Mouse (Mus musculus) liver, embryonic 14.5 days (tissue): ENCODE measurements around the gene Rassf3.

Source experiments
- CTCF ChIP-seq: IDR thresholded peaks from 2 replicates; pipeline ENCODE4 v1.5.1; 2016; ENCODE audit warnings: antibody characterized with exemption, low read depth, control low read depth
- EP300 ChIP-seq: IDR thresholded peaks from 2 replicates; pipeline ENCODE4 v1.6.1; 2016; ENCODE audit warnings: antibody characterized with exemption, low read depth

DNA sequence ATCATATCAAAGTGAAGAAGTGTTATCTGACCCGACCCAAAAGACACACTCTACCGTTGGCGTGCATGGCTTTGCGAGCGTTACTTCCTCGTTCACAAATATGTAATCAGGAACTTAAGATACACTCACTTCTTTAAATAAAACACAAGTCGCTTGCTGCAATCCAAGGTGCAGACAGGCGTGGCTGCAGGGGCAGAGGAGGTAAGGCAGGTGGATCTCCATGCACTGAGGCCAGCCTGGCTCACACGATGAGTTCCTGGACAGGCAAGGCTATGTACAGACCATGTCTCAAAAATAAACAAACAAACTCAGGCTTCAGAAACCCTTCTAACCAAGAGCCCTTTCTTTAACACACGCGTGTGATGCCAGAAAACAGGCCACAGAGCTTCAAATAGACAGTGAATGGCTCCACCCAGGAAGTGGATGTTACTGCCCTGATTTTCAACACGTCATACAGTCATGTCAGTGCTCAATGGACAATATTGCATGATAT lies 2.4 kb downstream of the Rassf3 start:
- TF ChIP-seq CTCF (no peak), EP300 (no peak)
